Mouse (Mus musculus) neural tube, embryonic 13.5 days (tissue): ENCODE measurements at regions not wholly inside any gene's neighbourhood (a gene's known extent, or its start where the extent isn't known, plus 50 kb on each side); places are given as distances from the start of the nearest gene placed in this dataset.

ENCODE experiments used
- ATAC-seq: fragments of 200-750 bp; cut with Nextera tagmentation; 2 replicates; pipeline ENCODE4 v1.8.0; 2017; ENCODE audit warnings: low read depth, mild to moderate bottlenecking, moderate TSS enrichment, moderate library complexity
- H3K27ac ChIP-seq: fragments of 300-500 bp; sonication (generic); replicated peaks from 2 replicates; pipeline ENCODE4 v1.5.1; 2015; ENCODE audit warnings: moderate library complexity, mild to moderate bottlenecking, inconsistent platforms
- H3K27me3 ChIP-seq: fragments of 300-500 bp; sonication (generic); 2 replicates; pipeline ENCODE4 v1.6.1; 2015; ENCODE audit warnings: mild to moderate bottlenecking, inconsistent platforms
- H3K36me3 ChIP-seq: fragments of 300-500 bp; sonication (generic); 2 replicates; pipeline ENCODE4 v1.6.1; 2015; ENCODE audit warnings: mild to moderate bottlenecking, inconsistent platforms
- H3K4me1 ChIP-seq: fragments of 300-500 bp; sonication (generic); replicated peaks from 2 replicates; pipeline ENCODE4 v1.6.1; 2015; ENCODE audit warnings: inconsistent platforms
- H3K4me2 ChIP-seq: fragments of 300-500 bp; sonication (generic); 2 replicates; pipeline ENCODE4 v1.6.1; 2015; ENCODE audit warnings: inconsistent platforms, mild to moderate bottlenecking, moderate library complexity
- H3K4me3 ChIP-seq: fragments of 300-500 bp; sonication (generic); 2 replicates; pipeline ENCODE4 v1.5.1; 2015; ENCODE audit warnings: mild to moderate bottlenecking, inconsistent platforms
- H3K9ac ChIP-seq: fragments of 300-500 bp; sonication (generic); 2 replicates; pipeline ENCODE4 v1.6.1; 2015; ENCODE audit warnings: moderate library complexity, mild to moderate bottlenecking, inconsistent platforms
- H3K9me3 ChIP-seq: fragments of 300-500 bp; sonication (generic); 2 replicates; pipeline ENCODE4 v1.6.1; 2016; ENCODE audit warnings: inconsistent platforms
- WGBS: fragments of 180-500 bp; shearing (Covaris S2); methylation state at CpG from one replicate; pipeline ENCODE4 v1.1.7; 2015; 5-methylcytosine and 5-hydroxymethylcytosine counted together

GRCm38 (mm10) chr6:31261797-31262540 is 136.6 kb upstream of the Mkln1 start:
- H3K4me2 ChIP-seq = no peak overlapping the region
- 88% methylated on average over 15 of the region's 15 CpGs for WGBS
- ATAC-seq = no peak
- no peak overlapping the region for H3K9ac ChIP-seq
- no peaks in the 10 kb centered on the region for H3K4me1 ChIP-seq
- no peaks in the 10 kb centered on the region for H3K36me3 ChIP-seq
- H3K27ac ChIP-seq = no peak overlapping the region
- no peaks in the 10 kb centered on the region for H3K9me3 ChIP-seq
- H3K4me3 ChIP-seq = no peak overlapping the region
- H3K27me3 ChIP-seq = no peaks in the 10 kb centered on the region

- no peak overlapping the region for H3K4me2 ChIP-seq
- no peaks in the 10 kb centered on the region for H3K36me3 ChIP-seq
- no peaks in the 10 kb centered on the region for H3K4me1 ChIP-seq
- no peaks in the 10 kb centered on the region for H3K9me3 ChIP-seq
- 92% methylated on average over 8 of the region's 8 CpGs for WGBS
- no peaks in the 10 kb centered on the region for H3K27me3 ChIP-seq
- no peak overlapping the region for H3K4me3 ChIP-seq
- no peak overlapping the region for H3K27ac ChIP-seq
- H3K9ac ChIP-seq = no peak overlapping the region
- no peak for ATAC-seq
These were observed 135.9 kb upstream of the Mkln1 start for GRCm38 (mm10) chr6:31262651-31263050.

GRCm38 (mm10) chr6:31263821-31264220 is 134.7 kb upstream of the Mkln1 start:
- H3K36me3 ChIP-seq = no peaks in the 10 kb centered on the region
- 93% methylated on average over 6 of the region's 6 CpGs for WGBS
- H3K9ac ChIP-seq = no peak overlapping the region
- no peaks in the 10 kb centered on the region for H3K9me3 ChIP-seq
- H3K4me2 ChIP-seq = no peak overlapping the region
- ATAC-seq = no peak
- H3K27me3 ChIP-seq = no peaks in the 10 kb centered on the region
- H3K27ac ChIP-seq = no peak overlapping the region
- no peaks in the 10 kb centered on the region for H3K4me1 ChIP-seq
- no peak overlapping the region for H3K4me3 ChIP-seq

GRCm38 (mm10) chr6:31266441-31267040 is 132.0 kb upstream of the Mkln1 start:
- no peak overlapping the region for H3K4me2 ChIP-seq
- no peaks in the 10 kb centered on the region for H3K36me3 ChIP-seq
- H3K4me3 ChIP-seq = no peak overlapping the region
- H3K27me3 ChIP-seq = no peaks in the 10 kb centered on the region
- H3K9ac ChIP-seq = no peak overlapping the region
- no peaks in the 10 kb centered on the region for H3K4me1 ChIP-seq
- 67% methylated on average over 17 of the region's 17 CpGs for WGBS
- H3K27ac ChIP-seq = no peak overlapping the region
- ATAC-seq = no peak
- H3K9me3 ChIP-seq = no peaks in the 10 kb centered on the region

GRCm38 (mm10) chr6:31268057-31268456 is 130.5 kb upstream of the Mkln1 start:
- Histone ChIP-seq H3K27ac (no peak overlapping the region), H3K4me1 (no peaks in the 10 kb centered on the region), H3K36me3 (no peaks in the 10 kb centered on the region), H3K9ac (no peak overlapping the region), H3K4me3 (no peak overlapping the region), H3K9me3 (no peaks in the 10 kb centered on the region), H3K27me3 (no peaks in the 10 kb centered on the region), H3K4me2 (no peak overlapping the region)
- 90% methylated on average over 2 of the region's 2 CpGs for WGBS
- ATAC-seq = no peak

GRCm38 (mm10) chr6:31273816-31274215 is 124.7 kb upstream of the Mkln1 start:
- ATAC-seq = no peak
- Histone ChIP-seq H3K4me1 (no peaks in the 10 kb centered on the region), H3K36me3 (no peaks in the 10 kb centered on the region), H3K9ac (no peak overlapping the region), H3K27ac (no peak overlapping the region), H3K27me3 (no peaks in the 10 kb centered on the region), H3K4me3 (no peak overlapping the region), H3K4me2 (no peak overlapping the region), H3K9me3 (no peaks in the 10 kb centered on the region)
- WGBS = 49% methylated on average over 5 of the region's 5 CpGs

- no peaks in the 10 kb centered on the region for H3K27me3 ChIP-seq
- H3K9ac ChIP-seq = no peak overlapping the region
- no peak overlapping the region for H3K4me2 ChIP-seq
- no peaks in the 10 kb centered on the region for H3K9me3 ChIP-seq
- H3K4me3 ChIP-seq = no peak overlapping the region
- no peak overlapping the region for H3K27ac ChIP-seq
- H3K36me3 ChIP-seq = no peaks in the 10 kb centered on the region
- no peaks in the 10 kb centered on the region for H3K4me1 ChIP-seq
- WGBS = 38% methylated on average over 11 of the region's 11 CpGs
- ATAC-seq = no peak
These were observed 124.3 kb upstream of the Mkln1 start for GRCm38 (mm10) chr6:31274236-31274635.

GRCm38 (mm10) chr6:31277792-31278191 is 120.7 kb upstream of the Mkln1 start:
- Histone ChIP-seq H3K27me3 (no peaks in the 10 kb centered on the region), H3K4me2 (no peak overlapping the region), H3K9ac (no peak overlapping the region), H3K9me3 (no peaks in the 10 kb centered on the region), H3K27ac (no peak overlapping the region), H3K4me3 (no peak overlapping the region), H3K36me3 (no peaks in the 10 kb centered on the region), H3K4me1 (no peaks in the 10 kb centered on the region)
- no peak for ATAC-seq
- 47% methylated on average over 9 of the region's 9 CpGs for WGBS

- Histone ChIP-seq H3K27ac (no peak overlapping the region), H3K4me3 (no peak overlapping the region), H3K4me2 (no peak overlapping the region), H3K27me3 (no peaks in the 10 kb centered on the region), H3K36me3 (no peaks in the 10 kb centered on the region), H3K9ac (no peak overlapping the region), H3K9me3 (no peaks in the 10 kb centered on the region), H3K4me1 (peaks cover 11% of the 10 kb centered on the region; the same call in 1 of the 2 replicates)
- 50% methylated on average over 8 of the region's 8 CpGs for WGBS
- ATAC-seq = no peak
These were observed 114.6 kb upstream of the Mkln1 start for GRCm38 (mm10) chr6:31283973-31284372.

GRCm38 (mm10) chr6:31284390-31284789 is 114.1 kb upstream of the Mkln1 start:
- Histone ChIP-seq H3K27me3 (no peaks in the 10 kb centered on the region), H3K4me1 (peaks cover 14% of the 10 kb centered on the region; the same call in 1 of the 2 replicates), H3K9me3 (no peaks in the 10 kb centered on the region), H3K36me3 (no peaks in the 10 kb centered on the region), H3K4me3 (no peak overlapping the region), H3K9ac (no peak overlapping the region), H3K4me2 (no peak overlapping the region), H3K27ac (no peak overlapping the region)
- 87% methylated on average over 10 of the region's 10 CpGs for WGBS
- ATAC-seq = no peak

GRCm38 (mm10) chr6:31285064-31285463 is 113.5 kb upstream of the Mkln1 start:
- H3K27me3 ChIP-seq = no peaks in the 10 kb centered on the region
- no peak for ATAC-seq
- no peaks in the 10 kb centered on the region for H3K36me3 ChIP-seq
- H3K4me1 ChIP-seq = peaks cover 14% of the 10 kb centered on the region; the same call in 1 of the 2 replicates
- H3K9ac ChIP-seq = no peak overlapping the region
- no peak overlapping the region for H3K4me2 ChIP-seq
- 76% methylated on average over 19 of the region's 19 CpGs for WGBS
- no peak overlapping the region for H3K4me3 ChIP-seq
- H3K9me3 ChIP-seq = no peaks in the 10 kb centered on the region
- no peak overlapping the region for H3K27ac ChIP-seq

- Histone ChIP-seq H3K27me3 (no peaks in the 10 kb centered on the region), H3K27ac (no peak overlapping the region), H3K9me3 (no peaks in the 10 kb centered on the region), H3K4me3 (no peak overlapping the region), H3K4me1 (peaks cover 14% of the 10 kb centered on the region; the same call in 1 of the 2 replicates), H3K4me2 (no peak overlapping the region), H3K36me3 (no peaks in the 10 kb centered on the region), H3K9ac (no peak overlapping the region)
- ATAC-seq = no peak
- 82% methylated on average over 11 of the region's 11 CpGs for whole genome bisulfite sequencing
These were observed 112.4 kb upstream of the Mkln1 start for GRCm38 (mm10) chr6:31285981-31286737.
